Mouse (Mus musculus): ENCODE results near the gene Sgtb.

- TF ChIP-seq TAL1 (IDR thresholded peaks at IDR 0.05; ENCODE audit: low read length) (no peak), GATA1 (IDR thresholded peaks at IDR 0.05; ENCODE audit: low read length) (no peak)
Measured at GRCm38 (mm10) chr13:104187357-104187756, 77.8 kb downstream of the Sgtb start.
